Mouse (Mus musculus): ENCODE data around the gene Jak1.

GRCm38 (mm10) chr4:101160821-101161220 lies 104.3 kb downstream of the Jak1 start:
- no peak for TF ChIP-seq CTCF (IDR thresholded peaks at IDR 0.05; ENCODE audit: low read depth, low read length)
- TF ChIP-seq POLR2A (IDR thresholded peaks at IDR 0.05; ENCODE audit: borderline replicate concordance, low read depth, low read length): no peak

All from bone marrow macrophage, adult 2 months (primary cell).